Mouse (Mus musculus) CH12.LX (cell line): ENCODE data around the gene Rhcg.

ENCODE experiments used
- CTCF ChIP-seq, 2 experiments: IDR thresholded peaks in 1 of 2; conservative IDR thresholded peaks in 1 of 2; 2 replicates each; pipeline ENCODE4 v1.5.1; 2011 to 2012; ENCODE audit warnings: low read depth in 2 of 2, low read length in 2 of 2, improper control_type of control experiment in 1 of 2, inconsistent platforms in 1 of 2, mild to moderate bottlenecking in 1 of 2, moderate library complexity in 1 of 2
- EP300 ChIP-seq: IDR thresholded peaks from 2 replicates; pipeline ENCODE4 v1.6.1; 2011; ENCODE audit warnings: low read length, improper control_type of control experiment
- MAZ ChIP-seq: IDR thresholded peaks from 2 replicates; pipeline ENCODE4 v1.6.1; 2012; ENCODE audit warnings: low read depth, mild to moderate bottlenecking, inconsistent platforms, low read length, improper control_type of control experiment, moderate library complexity
- POLR2A ChIP-seq: IDR thresholded peaks from 2 replicates; pipeline ENCODE4 v1.6.1; 2011; ENCODE audit warnings: low read depth, mild to moderate bottlenecking, improper control_type of control experiment, low read length
- RCOR1 ChIP-seq: conservative IDR thresholded peaks from 2 replicates; pipeline ENCODE4 v1.6.1; 2012; ENCODE audit warnings: low read depth, mild to moderate bottlenecking, inconsistent platforms, low read length, improper control_type of control experiment

- no peak for TF ChIP-seq CTCF (conservative IDR thresholded peaks at IDR 0.05 in 1 of 2, IDR thresholded peaks at IDR 0.05 in 1 of 2; ENCODE audit: low read depth in 2 of 2, low read length in 2 of 2)
- no peak for TF ChIP-seq EP300
- no peak for TF ChIP-seq MAZ
- no peak for TF ChIP-seq POLR2A
- no peak for TF ChIP-seq RCOR1
Measured at GRCm38 (mm10) chr7:79647233-79647632, 29.8 kb upstream of the Rhcg start.
